Mouse (Mus musculus) brain, embryonic 14.5 days (tissue): ENCODE measurements around the gene Ift122. TPM values are rescaled to one million over a fixed set of nuclear protein-coding genes. Genes with fewer than 3 reads are reported as not detected.
A peak's percentile ranks its signal among the peaks of the same experiment; 100 is the strongest.

Source experiments
- DNase-seq: peaks from one replicate; pipeline ENCODE4 v3.0.0-alpha.2; 2011; ENCODE audit warnings: low read depth
- CTCF ChIP-seq: fragments of 200-500 bp; IDR thresholded peaks from 2 replicates; pipeline ENCODE4 v1.5.1; 2012; ENCODE audit warnings: inconsistent platforms, mild to moderate bottlenecking, moderate library complexity, borderline replicate concordance; ENCODE audit not compliant: insufficient read depth, insufficient read length; ENCODE audit errors: extremely low read depth
- POLR2A ChIP-seq: fragments of 200-500 bp; IDR thresholded peaks from 2 replicates; pipeline ENCODE4 v1.6.1; 2012; ENCODE audit warnings: mild to moderate bottlenecking, inconsistent platforms, borderline replicate concordance; ENCODE audit not compliant: poor library complexity, insufficient read depth, insufficient read length, severe bottlenecking; ENCODE audit errors: extremely low read depth
- polyA plus RNA-seq: library from polyadenylated mRNA; depleted of rRNA; stranded (reverse); fragments of >200 nt; gene quantifications from 2 replicates; pipeline ENCODE4 v1.2.3, GENCODE M21; 2012

Gene Ift122
- polyA plus RNA-seq, 1 experiment: 28.9 TPM

- TF ChIP-seq POLR2A (no peak), CTCF (no peak)
Measured at GRCm38 (mm10) chr6:115935544-115935943, 82.3 kb downstream of the Ift122 start.

GRCm38 (mm10) chr6:115938011-115938410 lies 84.7 kb downstream of the Ift122 start:
- no peak for DNase-seq
- TF ChIP-seq POLR2A: no peak
- TF ChIP-seq CTCF: no peak

More at GRCm38 (mm10) chr6:115935544-115935943, 82.3 kb downstream of the Ift122 start:
- no peak for DNase-seq

DNA sequence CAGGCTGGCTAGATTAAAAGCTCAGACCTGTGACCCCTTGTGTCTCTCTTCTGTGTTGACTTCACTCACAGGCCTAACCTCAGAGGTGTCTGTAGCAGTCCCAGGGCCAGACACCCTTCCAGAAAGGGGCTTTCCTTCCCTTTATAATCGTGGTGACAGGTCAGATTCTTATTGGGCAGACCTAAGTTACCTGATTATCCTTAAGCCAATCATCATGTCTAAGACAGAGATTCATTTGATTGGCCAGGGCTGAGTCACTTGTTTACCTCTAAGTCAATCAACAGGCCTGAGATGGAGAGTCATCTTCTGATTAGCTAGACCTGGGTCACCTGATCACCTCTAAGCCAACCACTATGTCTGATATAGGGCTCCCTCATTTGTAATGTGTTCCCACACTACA lies 85.5 kb downstream of the Ift122 start:
- TF ChIP-seq POLR2A (no peak), CTCF (no peak)
- no peak for DNase-seq

DNA sequence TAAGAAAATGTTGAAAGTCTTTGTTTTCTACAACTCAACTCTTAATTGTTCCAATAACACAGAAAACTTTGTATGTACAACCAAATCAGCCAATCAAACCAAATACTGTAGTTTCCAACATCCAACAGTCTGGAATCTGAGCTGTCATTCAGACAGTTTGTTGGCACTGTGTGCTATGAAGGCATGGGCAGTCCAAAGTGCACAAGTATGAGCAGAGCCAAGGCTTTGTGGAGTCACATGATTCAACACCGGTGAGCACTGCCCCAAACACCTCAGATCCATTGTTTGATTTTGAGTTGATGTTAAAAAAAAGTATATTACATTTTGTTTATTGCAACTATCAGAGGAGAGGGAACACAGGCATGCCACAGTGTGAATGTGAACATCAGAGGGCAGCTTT lies 87.3 kb downstream of the Ift122 start:
- TF ChIP-seq CTCF (no peak), POLR2A (no peak)
- DNase-seq: no peak

DNA sequence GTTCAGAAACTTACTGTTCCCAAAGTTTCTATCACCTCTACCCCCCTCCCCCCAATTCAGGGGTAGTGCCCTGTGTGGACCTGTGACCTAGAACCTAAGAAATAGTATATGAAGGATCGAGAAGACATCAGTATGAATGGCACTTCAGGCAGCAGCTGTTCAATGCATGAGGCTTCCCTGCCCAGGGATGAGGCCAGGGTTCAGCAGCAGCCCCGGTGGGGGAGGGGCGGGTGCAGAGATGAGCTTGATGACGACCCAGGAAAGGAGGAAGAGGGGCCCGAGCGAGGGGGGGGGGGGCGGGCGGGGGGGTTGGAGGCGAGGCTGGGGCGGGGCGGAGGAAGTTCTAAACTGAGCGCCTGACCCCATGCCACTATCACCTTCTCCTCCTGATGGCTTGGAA lies 87.9 kb downstream of the Ift122 start:
- DNase-seq: no peak
- no peak for TF ChIP-seq POLR2A

GRCm38 (mm10) chr6:115943498-115944427 lies 90.5 kb downstream of the Ift122 start:
- TF ChIP-seq CTCF (no peak), POLR2A (no peak)
- DNase-seq: no peak

- DNase-seq: no peak
- no peak for TF ChIP-seq POLR2A
Measured at GRCm38 (mm10) chr6:115944638-115945037, 91.4 kb downstream of the Ift122 start, which contains the start of gene H1foo. Gene H1foo (plus strand): TSS chr6:115944938.

DNA sequence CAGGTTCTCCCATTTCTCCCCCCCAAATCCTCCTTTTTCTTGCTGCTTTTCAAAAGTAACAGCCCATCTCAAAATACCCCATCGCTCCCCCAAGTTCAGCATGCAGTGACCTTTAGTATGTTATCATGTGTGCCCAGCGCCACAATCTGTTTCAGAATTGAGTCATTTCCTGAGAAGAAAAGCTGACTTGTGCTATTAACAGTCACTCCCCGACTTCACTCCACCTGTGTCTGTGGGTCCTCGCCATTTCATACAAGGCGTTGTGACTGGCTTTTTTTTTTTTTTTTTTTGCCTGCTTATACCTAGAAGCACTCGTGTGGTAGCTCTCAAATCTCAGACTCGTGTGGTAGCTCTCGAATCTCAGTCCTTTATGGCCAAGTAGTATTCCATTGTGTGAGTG lies 92.4 kb downstream of the Ift122 start:
- DNase-seq: no peak
- TF ChIP-seq CTCF: no peak
- TF ChIP-seq POLR2A: no peak

- TF ChIP-seq POLR2A: no peak
- no peak for TF ChIP-seq CTCF
- DNase-seq: peak; percentile 69
Measured at GRCm38 (mm10) chr6:115946389-115946788, 93.1 kb downstream of the Ift122 start.

- DNase-seq: no peak
- no peak for TF ChIP-seq POLR2A
Measured at GRCm38 (mm10) chr6:115954506-115955074, 101.3 kb downstream of the Ift122 start.

- DNase-seq: no peak
- no peak for TF ChIP-seq POLR2A
- no peak for TF ChIP-seq CTCF
Measured at GRCm38 (mm10) chr6:115955169-115955568, 101.9 kb downstream of the Ift122 start.

DNA sequence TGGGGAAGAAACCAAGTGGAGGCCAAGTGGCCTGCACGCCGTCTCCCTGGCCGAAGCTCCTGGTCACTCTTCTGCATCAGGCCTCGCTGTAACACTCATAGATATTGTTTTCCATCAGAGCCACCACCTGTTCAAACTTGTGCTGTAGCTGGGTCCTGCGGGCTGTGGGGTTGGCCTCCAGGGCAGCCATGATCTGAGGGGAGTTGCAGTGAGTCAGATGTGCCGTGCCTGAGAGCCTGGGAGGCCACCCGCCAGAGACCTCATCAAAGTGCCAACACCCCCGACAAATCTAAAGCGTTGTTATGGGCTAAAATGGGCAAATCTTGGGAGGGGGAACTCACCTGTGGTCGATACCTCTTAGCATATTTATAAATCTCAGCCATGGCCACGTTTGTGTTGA lies 102.4 kb downstream of the Ift122 start:
- TF ChIP-seq POLR2A: no peak
- no peak for TF ChIP-seq CTCF
- DNase-seq: no peak
